Mouse (Mus musculus) myocyte (in vitro differentiated cells): ENCODE data around the gene Exosc7.

ENCODE experiments used
- E2F4 ChIP-seq: IDR thresholded peaks from one replicate; pipeline ENCODE4 v1.6.1; 2011; ENCODE audit warnings: mild to moderate bottlenecking, control low read depth, moderate library complexity; ENCODE audit not compliant: insufficient read depth
- MAX ChIP-seq: IDR thresholded peaks from one replicate; pipeline ENCODE4 v1.6.1; 2011; ENCODE audit warnings: low read depth, mild to moderate bottlenecking, control low read depth
- MYOD1 ChIP-seq, 3 experiments: IDR thresholded peaks; one replicate each; pipeline ENCODE4 v1.6.1; 2011; ENCODE audit warnings: control low read depth in 2 of 3, low read depth in 2 of 3, mild to moderate bottlenecking in 2 of 3, moderate library complexity in 1 of 3; ENCODE audit not compliant: insufficient read length in 2 of 3, control insufficient read depth in 1 of 3
- MYOG ChIP-seq, 3 experiments: IDR thresholded peaks; one replicate each; pipeline ENCODE4 v1.6.1; 2011; ENCODE audit warnings: control low read depth in 2 of 3, low read depth in 2 of 3, mild to moderate bottlenecking in 2 of 3; ENCODE audit not compliant: insufficient read length in 2 of 3, control insufficient read depth in 1 of 3, insufficient read depth in 1 of 3
- POLR2A ChIP-seq: IDR thresholded peaks from one replicate; pipeline ENCODE4 v1.6.1; 2011; ENCODE audit warnings: low read depth, mild to moderate bottlenecking, control low read depth, moderate library complexity; ENCODE audit not compliant: insufficient read length
- POLR2AphosphoS2 ChIP-seq: IDR thresholded peaks from one replicate; pipeline ENCODE4 v1.6.1; 2011; ENCODE audit warnings: low read depth, control low read depth; ENCODE audit not compliant: insufficient read length
- SRF ChIP-seq: IDR thresholded peaks from one replicate; pipeline ENCODE4 v1.6.1; 2011; ENCODE audit warnings: low read depth; ENCODE audit not compliant: control insufficient read depth, insufficient read length
- TCF12 ChIP-seq: IDR thresholded peaks from one replicate; pipeline ENCODE4 v1.6.1; 2011; ENCODE audit warnings: mild to moderate bottlenecking, control low read depth; ENCODE audit not compliant: poor library complexity, insufficient read depth, severe bottlenecking
- USF1 ChIP-seq: IDR thresholded peaks from one replicate; pipeline ENCODE4 v1.6.1; 2011; ENCODE audit warnings: low read depth, mild to moderate bottlenecking, control low read depth, moderate library complexity

DNA sequence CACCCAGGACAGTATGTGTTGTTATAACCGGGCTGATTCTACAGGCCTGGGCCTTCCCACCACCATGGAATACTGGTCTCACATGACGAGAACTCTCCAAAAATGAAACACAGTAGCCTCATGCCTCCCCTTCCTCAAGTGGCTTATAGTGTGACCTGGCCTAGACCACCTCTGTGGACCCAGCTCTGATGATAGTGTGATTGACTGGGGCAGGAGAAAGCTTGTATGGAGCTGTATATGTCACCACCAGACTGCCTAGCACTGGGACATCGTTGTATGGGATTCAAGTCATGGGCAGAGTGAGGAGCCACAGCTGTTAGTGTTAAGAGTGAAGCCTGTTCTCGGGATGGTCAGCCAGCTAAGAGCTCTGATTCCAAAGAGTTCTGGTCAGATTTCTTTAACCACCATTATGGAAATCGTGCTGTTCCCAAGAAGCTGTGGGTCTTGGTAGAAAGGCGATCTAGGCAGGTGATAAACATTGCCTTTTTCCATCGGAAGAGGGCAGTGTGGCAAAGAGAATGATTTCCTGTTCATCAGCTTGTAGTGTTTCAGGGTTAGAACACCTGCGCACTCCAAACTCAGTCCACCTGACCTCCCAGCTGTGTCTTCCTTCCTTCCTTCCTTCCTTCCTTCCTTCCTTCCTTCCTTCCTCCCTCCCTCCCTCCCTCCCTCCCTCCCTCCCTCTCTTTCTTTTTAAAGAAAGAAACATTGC lies 45.3 kb downstream of the Exosc7 start:
- TF ChIP-seq USF1 (no peak), POLR2A (no peak), MAX (no peak), MYOD1 (IDR thresholded peaks at IDR 0.05; ENCODE audit: control insufficient read depth in 1 of 3, insufficient read length in 2 of 3, low read depth in 2 of 3) (no peak), SRF (no peak), TCF12 (no peak), MYOG (IDR thresholded peaks at IDR 0.05; ENCODE audit: control insufficient read depth in 1 of 3, insufficient read depth in 1 of 3, insufficient read length in 2 of 3, low read depth in 2 of 3) (no peak), POLR2AphosphoS2 (no peak), E2F4 (no peak)
